Mouse (Mus musculus) bone marrow, adult 2 months (tissue): ENCODE measurements at regions not wholly inside any gene's neighbourhood (a gene's known extent, or its start where the extent isn't known, plus 50 kb on each side); places are given as distances from the start of the nearest gene placed in this dataset.

Experiments
- H3K27ac ChIP-seq: fragments of 200-500 bp; 2 replicates; pipeline ENCODE4 v1.5.1; 2012; ENCODE audit warnings: low read depth, mild to moderate bottlenecking, control low read depth, inconsistent platforms, low read length; ENCODE audit not compliant: control insufficient read depth, poor library complexity, insufficient read depth
- H3K4me1 ChIP-seq: fragments of 200-500 bp; 2 replicates; pipeline ENCODE4 v1.6.1; 2011; ENCODE audit warnings: low read length; ENCODE audit not compliant: control insufficient read depth, insufficient read depth
- H3K4me3 ChIP-seq: fragments of 200-500 bp; replicated peaks from 2 replicates; pipeline ENCODE3; 2011; ENCODE audit warnings: mild to moderate bottlenecking, low read depth, low read length, control low read depth; ENCODE audit not compliant: control insufficient read depth
- CTCF ChIP-seq: fragments of 200-500 bp; IDR thresholded peaks from 2 replicates; pipeline ENCODE4 v1.5.1; 2011; ENCODE audit warnings: low read length, control low read depth; ENCODE audit not compliant: control insufficient read depth, insufficient read depth
- POLR2A ChIP-seq: fragments of 200-500 bp; IDR thresholded peaks from 2 replicates; pipeline ENCODE4 v1.6.1; 2011; ENCODE audit warnings: low read depth, mild to moderate bottlenecking, control low read depth, low read length, borderline replicate concordance; ENCODE audit not compliant: control insufficient read depth
- WGBS: fragments of 180-500 bp; shearing (Covaris S2); methylation state at CpG from one replicate; pipeline ENCODE4 v1.1.7; 2018; 5-methylcytosine and 5-hydroxymethylcytosine counted together

DNA sequence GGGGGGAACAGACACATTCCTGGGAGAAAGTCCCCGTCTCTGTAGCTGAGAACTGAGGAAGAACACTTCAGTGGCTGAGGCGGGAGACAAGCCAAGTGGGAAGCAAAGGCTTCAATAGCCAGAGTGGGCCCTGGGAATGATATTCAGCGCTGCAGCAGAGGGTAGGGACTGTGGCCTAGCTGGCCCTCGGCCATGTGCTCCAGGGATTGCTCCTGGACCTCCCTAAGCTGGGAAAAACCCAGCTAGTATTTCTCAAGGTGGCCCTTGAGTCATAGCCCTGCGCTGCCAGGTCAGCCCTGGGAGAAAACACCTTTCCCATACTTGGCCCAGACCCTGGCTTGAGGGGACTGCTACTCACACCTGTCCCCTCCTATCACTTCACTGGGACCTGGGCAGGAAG, 77.2 kb upstream of the Tle3 start:
- TF ChIP-seq CTCF (no peak), POLR2A (no peak)
- no peak overlapping the region for H3K27ac ChIP-seq
- H3K4me1 ChIP-seq = no peaks in the 10 kb centered on the region; the same call in 1 of the 2 replicates
- no peak overlapping the region for H3K4me3 ChIP-seq
- 77% methylated on average over 5 of the region's 5 CpGs for WGBS

DNA sequence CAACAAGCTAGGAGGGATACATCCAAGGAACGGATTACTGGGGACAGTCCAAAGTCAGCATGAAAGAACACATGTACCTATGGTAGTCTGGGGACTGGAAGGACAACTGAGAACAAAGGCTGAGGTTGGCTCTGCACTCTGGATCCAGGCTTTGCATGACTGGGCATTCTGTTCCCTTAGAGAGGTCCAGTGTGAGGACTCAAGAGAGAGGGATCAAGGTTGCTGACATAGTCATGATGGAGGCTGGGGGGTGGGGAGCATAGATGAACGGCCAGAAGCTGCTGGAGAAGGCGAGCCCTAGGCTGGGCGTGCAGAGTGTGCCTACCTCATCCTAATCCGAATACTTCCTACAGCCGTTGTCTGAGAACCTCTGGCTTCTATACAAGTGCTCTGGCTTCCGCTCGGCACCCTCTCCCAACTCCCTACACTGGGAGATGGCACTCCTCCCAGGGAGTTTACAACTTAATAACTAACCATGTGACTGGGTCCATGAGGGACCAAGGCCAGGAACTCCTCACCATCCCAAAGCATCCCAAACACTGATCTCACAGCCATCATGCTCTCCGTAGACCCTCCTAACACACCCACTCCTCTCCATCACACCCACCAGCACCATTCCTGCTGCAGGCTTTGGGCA, 75.7 kb upstream of the Tle3 start:
- H3K4me1 ChIP-seq = no peaks in the 10 kb centered on the region; the same call in 1 of the 2 replicates
- no peak overlapping the region for H3K4me3 ChIP-seq
- WGBS = 85% methylated on average over 9 of the region's 9 CpGs
- TF ChIP-seq POLR2A = no peak
- no peak for TF ChIP-seq CTCF
- H3K27ac ChIP-seq = no peak overlapping the region

DNA sequence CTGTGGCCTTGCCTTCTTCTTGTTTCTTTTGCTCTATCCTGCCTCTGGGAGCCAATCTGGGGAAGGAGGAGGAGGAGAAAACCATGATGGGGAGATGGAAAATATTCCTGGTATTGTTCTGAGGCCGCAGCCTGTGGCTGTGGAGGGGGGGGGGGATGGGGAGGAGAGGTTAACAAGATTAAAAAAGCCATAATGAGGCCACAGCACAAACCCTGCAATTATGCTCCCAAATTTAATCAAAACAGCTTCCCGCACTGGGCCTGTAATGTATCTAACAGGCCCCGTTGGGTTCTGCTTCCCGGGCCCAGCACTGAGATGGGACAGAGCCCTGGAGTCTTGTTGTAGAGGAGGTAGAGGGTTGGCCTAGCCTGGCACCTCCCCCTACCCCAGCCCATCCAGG, 74.8 kb upstream of the Tle3 start:
- 85% methylated on average over 4 of the region's 4 CpGs for WGBS
- Histone ChIP-seq H3K4me3 (no peak overlapping the region), H3K27ac (no peak overlapping the region), H3K4me1 (no peaks in the 10 kb centered on the region; the same call in 1 of the 2 replicates)
- TF ChIP-seq CTCF (no peak), POLR2A (no peak)

DNA sequence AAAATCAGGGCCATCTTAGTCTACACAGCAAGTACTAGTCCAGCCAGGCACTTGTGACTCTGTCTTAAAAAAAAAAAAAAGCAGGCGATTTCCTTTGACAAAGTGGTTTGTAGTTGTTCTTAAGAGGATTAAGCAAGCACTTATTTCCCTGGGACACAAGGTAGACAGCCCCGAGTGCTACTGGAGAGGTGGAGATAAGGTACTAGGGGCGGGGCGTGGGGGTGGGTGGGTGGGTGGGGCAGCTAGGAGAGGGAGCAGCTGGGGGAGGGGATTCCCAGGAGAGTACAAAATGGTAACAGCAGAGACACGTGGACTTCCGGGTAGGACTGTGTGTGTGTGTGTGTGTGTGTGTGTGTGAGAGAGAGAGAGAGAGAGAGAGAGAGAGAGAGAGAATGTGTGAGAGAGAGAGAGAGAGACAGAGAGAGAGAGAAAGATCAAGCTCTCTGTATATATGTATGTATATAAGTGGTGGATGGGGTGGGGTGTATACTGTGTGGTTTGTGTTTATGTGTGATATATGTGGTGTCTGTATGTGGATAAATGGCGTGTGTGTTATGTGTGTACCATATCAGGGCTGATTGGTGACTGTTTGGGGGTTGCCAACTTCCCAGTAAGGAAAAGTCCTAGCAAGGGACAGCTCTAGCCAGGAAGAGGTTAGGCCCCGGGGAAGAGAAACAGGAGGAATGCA, 72.1 kb upstream of the Tle3 start:
- Histone ChIP-seq H3K27ac (no peak overlapping the region), H3K4me3 (no peak overlapping the region), H3K4me1 (no peaks in the 10 kb centered on the region; the same call in 1 of the 2 replicates)
- no peak for TF ChIP-seq CTCF
- no peak for TF ChIP-seq POLR2A
- WGBS = 55% methylated on average over 8 of the region's 8 CpGs

DNA sequence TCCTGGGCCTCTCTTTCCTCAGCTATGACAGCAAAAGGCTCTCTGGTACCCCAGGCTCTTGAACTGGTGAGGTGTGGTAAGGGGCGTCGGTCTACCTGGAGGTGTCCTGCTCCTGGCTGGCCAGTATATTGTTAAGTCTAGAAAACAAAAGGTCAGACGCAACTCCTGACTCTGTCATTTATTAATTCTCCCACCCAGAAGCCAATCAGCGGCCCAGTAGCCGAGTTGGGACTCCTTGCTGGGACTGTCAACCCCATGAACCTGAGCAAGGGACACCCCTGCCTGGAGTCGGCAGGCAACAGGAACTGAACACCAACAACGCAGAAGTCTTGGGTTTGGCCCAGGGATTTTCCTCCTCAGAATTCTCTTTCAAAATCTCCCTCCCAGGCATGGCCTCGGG, 71.1 kb upstream of the Tle3 start:
- Histone ChIP-seq H3K27ac (no peak overlapping the region), H3K4me1 (no peaks in the 10 kb centered on the region; the same call in 1 of the 2 replicates), H3K4me3 (no peak overlapping the region)
- TF ChIP-seq CTCF = no peak
- WGBS = 77% methylated on average over 8 of the region's 8 CpGs

DNA sequence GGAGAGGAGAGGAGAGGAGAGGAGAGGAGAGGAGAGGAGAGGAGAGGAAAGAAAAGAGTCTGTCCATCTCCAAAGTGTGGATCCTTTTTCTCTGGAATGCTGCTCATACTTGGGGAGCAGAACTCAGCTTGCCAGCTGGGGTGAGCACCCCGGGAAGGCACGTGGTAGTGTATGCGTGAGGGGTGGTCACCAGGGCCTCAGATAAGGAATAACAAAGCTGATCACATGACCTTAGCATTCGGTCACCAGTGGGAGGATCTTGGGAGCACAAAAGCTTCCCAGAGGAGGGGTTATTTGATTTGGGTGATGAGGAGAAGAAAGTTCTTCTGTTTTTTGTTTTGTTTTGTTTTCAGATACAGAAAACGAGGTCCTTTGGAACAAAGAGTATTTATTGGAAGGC, 69.4 kb upstream of the Tle3 start:
- no peak overlapping the region for H3K4me3 ChIP-seq
- TF ChIP-seq POLR2A (no peak), CTCF (no peak)
- H3K27ac ChIP-seq = no peak overlapping the region
- no peaks in the 10 kb centered on the region; the same call in 1 of the 2 replicates for H3K4me1 ChIP-seq
- 39% methylated on average over 5 of the region's 5 CpGs for WGBS

DNA sequence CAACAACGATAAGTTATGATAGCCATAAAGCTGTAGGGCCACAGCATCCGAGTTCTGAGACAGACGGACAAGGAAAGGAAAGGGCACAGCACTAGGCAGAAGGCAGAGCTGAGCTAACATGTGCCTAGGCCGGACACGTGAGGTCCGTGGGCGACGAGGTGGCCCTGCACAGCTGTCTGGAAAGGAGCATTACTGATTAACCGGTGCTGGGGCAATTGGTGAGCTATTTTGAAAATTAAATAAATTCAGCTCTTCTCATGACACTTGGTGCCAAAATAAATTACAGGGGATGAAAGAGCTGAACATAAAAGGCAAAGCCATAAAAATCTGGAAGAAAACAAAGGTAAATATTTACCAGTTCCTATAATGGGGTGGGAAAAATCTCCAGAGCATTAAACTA, 65.9 kb upstream of the Tle3 start:
- H3K4me1 ChIP-seq = no peaks in the 10 kb centered on the region
- 85% methylated on average over 9 of the region's 9 CpGs for WGBS
- no peak overlapping the region for H3K27ac ChIP-seq
- TF ChIP-seq POLR2A (no peak), CTCF (no peak)
- H3K4me3 ChIP-seq = no peak overlapping the region

DNA sequence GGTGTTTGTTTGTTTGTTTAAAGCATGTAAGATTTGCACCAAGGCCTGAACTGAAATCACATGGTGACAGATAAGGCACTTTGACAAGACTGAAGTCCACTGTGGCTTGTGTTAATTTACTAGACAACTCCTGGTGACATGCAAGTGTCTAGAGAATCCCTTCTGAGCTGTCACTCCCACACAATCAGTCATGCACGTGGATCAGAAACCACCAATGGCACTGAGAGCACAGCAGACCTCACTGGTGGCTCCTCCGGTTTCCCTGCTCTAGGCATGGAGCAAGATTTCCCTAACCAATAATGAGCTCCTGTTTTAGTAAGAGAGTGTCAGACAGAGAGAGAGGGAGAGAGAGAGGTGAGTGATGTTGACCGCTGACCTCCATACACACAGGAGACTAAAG, 63.1 kb upstream of the Tle3 start:
- TF ChIP-seq CTCF (no peak), POLR2A (no peak)
- Histone ChIP-seq H3K27ac (no peak overlapping the region), H3K4me1 (no peaks in the 10 kb centered on the region), H3K4me3 (no peak overlapping the region)
- WGBS = 72% methylated on average over 3 of the region's 3 CpGs
